Mouse (Mus musculus): ENCODE data around the gene Arhgef26.

The Arhgef26 gene

GRCm38 (mm10) chr3:62447151-62447550 lies 109.0 kb downstream of the Arhgef26 start:
- DNase-seq (ENCODE audit: low spot score in 2 of 2), result no peak

- no peak for DNase-seq (ENCODE audit: low spot score in 2 of 2)
These were observed 111.8 kb downstream of the Arhgef26 start for GRCm38 (mm10) chr3:62449871-62450496.

GRCm38 (mm10) chr3:62452961-62453360 lies 114.8 kb downstream of the Arhgef26 start:
- no peak for DNase-seq (ENCODE audit: low spot score in 2 of 2)

GRCm38 (mm10) chr3:62454096-62454495 lies 116.0 kb downstream of the Arhgef26 start:
- peak in 1 of 2 experiments; percentile 18 for DNase-seq (ENCODE audit: low spot score in 2 of 2)

GRCm38 (mm10) chr3:62455854-62456253 lies 117.7 kb downstream of the Arhgef26 start:
- peak; percentile 40 to 50 for DNase-seq (ENCODE audit: low spot score in 2 of 2)

GRCm38 (mm10) chr3:62458284-62459013 lies 120.3 kb downstream of the Arhgef26 start:
- peak in 1 of 2 experiments; percentile 72 for DNase-seq (ENCODE audit: low spot score in 2 of 2)

- DNase-seq (ENCODE audit: low spot score in 2 of 2), result no peak
These were observed 121.3 kb downstream of the Arhgef26 start for GRCm38 (mm10) chr3:62459483-62459882.

- no peak for DNase-seq (ENCODE audit: low spot score in 2 of 2)
These were observed 126.1 kb downstream of the Arhgef26 start for GRCm38 (mm10) chr3:62464276-62464675.

- DNase-seq (ENCODE audit: low spot score in 2 of 2), result no peak
These were observed 132.0 kb downstream of the Arhgef26 start for GRCm38 (mm10) chr3:62470179-62470578.

GRCm38 (mm10) chr3:62484340-62484739 lies 146.2 kb downstream of the Arhgef26 start:
- no peak for DNase-seq (ENCODE audit: low spot score in 2 of 2)

GRCm38 (mm10) chr3:62492568-62492967 lies 154.4 kb downstream of the Arhgef26 start:
- DNase-seq (ENCODE audit: low spot score in 2 of 2), result no peak

GRCm38 (mm10) chr3:62499327-62499726 lies 161.2 kb downstream of the Arhgef26 start:
- DNase-seq (ENCODE audit: low spot score in 2 of 2), result no peak

GRCm38 (mm10) chr3:62505166-62505900 lies 167.2 kb downstream of the Arhgef26 start:
- no peak for DNase-seq (ENCODE audit: low spot score in 2 of 2)

- DNase-seq (ENCODE audit: low spot score in 2 of 2), result peak; percentile 89 to 98
These were observed 168.5 kb downstream of the Arhgef26 start, which contains the start of gene Dhx36 for GRCm38 (mm10) chr3:62506488-62507205. Gene Dhx36 (minus strand): TSS chr3:62507004.

- DNase-seq (ENCODE audit: low spot score in 2 of 2), result no peak
These were observed 169.1 kb downstream of the Arhgef26 start for GRCm38 (mm10) chr3:62507206-62507647.
